Mouse (Mus musculus) liver, embryonic 14.5 days (tissue): ENCODE results near the gene Col23a1.

Source experiments
- CTCF ChIP-seq: IDR thresholded peaks from 2 replicates; pipeline ENCODE4 v1.5.1; 2016; ENCODE audit warnings: antibody characterized with exemption, low read depth, control low read depth
- EP300 ChIP-seq: IDR thresholded peaks from 2 replicates; pipeline ENCODE4 v1.6.1; 2016; ENCODE audit warnings: antibody characterized with exemption, low read depth

DNA sequence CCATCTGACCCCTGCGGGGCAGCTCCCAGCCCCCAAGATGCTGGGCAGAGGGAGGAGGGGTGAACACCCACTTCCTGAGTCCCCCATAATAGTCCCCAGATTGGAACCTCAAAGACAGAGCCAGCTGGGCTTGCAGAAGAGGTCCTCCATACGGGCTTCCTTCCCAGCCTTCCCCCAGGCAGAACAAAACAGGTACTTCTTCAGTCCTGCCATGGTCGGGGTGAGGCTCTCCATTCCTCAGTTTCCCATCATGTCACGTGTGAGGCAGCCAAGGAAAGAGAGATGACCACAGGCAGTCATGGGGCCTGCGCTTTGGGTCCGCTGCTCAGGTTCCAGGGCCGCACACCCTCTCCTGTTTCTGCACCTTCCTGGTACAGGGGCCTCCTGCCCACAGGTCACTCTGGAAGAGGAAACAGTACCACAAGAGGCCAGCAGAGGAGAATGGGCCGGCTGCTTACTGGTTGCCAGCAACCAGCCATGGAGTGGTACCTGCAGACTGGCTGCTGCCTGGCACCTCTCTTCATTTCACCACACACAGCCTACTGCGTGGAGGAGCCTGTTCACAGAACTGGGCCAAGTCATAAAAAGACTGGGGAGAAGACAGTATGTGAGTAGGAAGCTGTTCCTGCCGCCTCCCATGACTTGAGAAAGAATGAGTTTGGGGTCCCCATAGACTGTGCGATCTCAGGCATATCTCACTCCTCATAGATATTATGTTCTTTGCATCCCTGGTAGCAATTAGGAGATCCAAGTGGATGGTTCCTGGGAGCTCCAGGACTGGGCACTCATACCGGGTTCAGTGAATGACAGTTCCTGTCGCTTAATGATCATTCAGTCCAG lies 249.4 kb downstream of the Col23a1 start:
- TF ChIP-seq CTCF = no peak
- no peak for TF ChIP-seq EP300
